Mouse (Mus musculus) hindbrain, embryonic 14.5 days (tissue): ENCODE data around the gene Cisd3. TPM values are rescaled to one million over a fixed set of nuclear protein-coding genes. Genes with fewer than 3 reads are reported as not detected.
A peak's percentile ranks its signal among the peaks of the same experiment; 100 is the strongest.
"Not testable (repeated sequence)": the region's sequence is repeated elsewhere in the genome, so short reads cannot be mapped to it uniquely, and the experiment has no call there.

Experiments used
- ATAC-seq: fragments of 200-750 bp; cut with Nextera tagmentation; 2 replicates; pipeline ENCODE4 v1.8.0; 2017; ENCODE audit warnings: moderate number of reproducible peaks, mild to moderate bottlenecking, moderate TSS enrichment, moderate library complexity; ENCODE audit not compliant: low FRiP score
- DNase-seq: peaks from one replicate; pipeline ENCODE4 v3.0.0-alpha.2; 2015; ENCODE audit warnings: low spot score
- H3K27ac ChIP-seq: fragments of 300-500 bp; sonication (generic); 2 replicates; pipeline ENCODE4 v1.5.1; 2014; ENCODE audit warnings: mild to moderate bottlenecking, moderate library complexity
- H3K27me3 ChIP-seq: fragments of 300-500 bp; sonication (generic); 2 replicates; pipeline ENCODE4 v1.6.1; 2014; ENCODE audit warnings: mild to moderate bottlenecking, low read length, mixed read lengths; ENCODE audit not compliant: control insufficient read depth, insufficient read depth
- H3K36me3 ChIP-seq: fragments of 300-500 bp; sonication (generic); replicated peaks from 2 replicates; pipeline ENCODE4 v1.6.1; 2014; ENCODE audit not compliant: control insufficient read depth, insufficient read depth
- H3K4me1 ChIP-seq: fragments of 300-500 bp; sonication (generic); replicated peaks from 2 replicates; pipeline ENCODE4 v1.6.1; 2014; ENCODE audit warnings: antibody characterized with exemption, low read length, mixed read lengths; ENCODE audit not compliant: control insufficient read depth, insufficient read depth
- H3K4me2 ChIP-seq: fragments of 300-500 bp; sonication (generic); replicated peaks from 2 replicates; pipeline ENCODE4 v1.6.1; 2014; ENCODE audit warnings: mild to moderate bottlenecking, moderate library complexity
- H3K4me3 ChIP-seq: fragments of 300-500 bp; sonication (generic); replicated peaks from 2 replicates; pipeline ENCODE4 v1.5.1; 2014; ENCODE audit warnings: mild to moderate bottlenecking, low read length
- H3K9ac ChIP-seq: fragments of 300-500 bp; sonication (generic); 2 replicates; pipeline ENCODE4 v1.6.1; 2014
- H3K9me3 ChIP-seq: fragments of 300-500 bp; sonication (generic); 2 replicates; pipeline ENCODE4 v1.6.1; 2016; ENCODE audit warnings: low read length; ENCODE audit not compliant: control insufficient read depth
- WGBS: fragments of 180-500 bp; shearing (Covaris S2); extraction: QIAGEN DNeasy Blood & Tissue Kit; methylation state at CpG from one replicate; pipeline ENCODE4 v1.1.7; 2014; 5-methylcytosine and 5-hydroxymethylcytosine counted together
- polyA plus RNA-seq: library from polyadenylated mRNA; unstranded; fragments of >200 nt; fragmentation: Nextera tagmentation; extraction: Ambion mirVana; gene quantifications from 2 replicates; pipeline ENCODE4 v1.2.1, GENCODE M21; 2014

Cisd3 gene
- polyA plus RNA-seq, 1 experiment from 2014 or later = 27.7 TPM

GRCm38 (mm10) chr11:97700746-97701580 lies 15.3 kb downstream of the Cisd3 start:
- 16% methylated on average over 30 of the region's 30 CpGs for WGBS
- Histone ChIP-seq H3K4me2 (peak overlapping the region; percentile 86), H3K4me3 (peak overlapping the region; percentile 78), H3K27ac (peak overlapping the region; percentile 98), H3K27me3 (no peaks in the 10 kb centered on the region), H3K4me1 (peaks cover 46% of the 10 kb centered on the region), H3K9me3 (no peaks in the 10 kb centered on the region), H3K9ac (peak overlapping the region; percentile 85), H3K36me3 (peaks cover 3% of the 10 kb centered on the region; the same call in 1 of the 2 replicates)
- ATAC-seq (no peak), DNase-seq (no peak)

- peak overlapping the region; percentile 74; the same call in 1 of the 2 replicates for H3K27ac ChIP-seq
- no peak for DNase-seq
- H3K9ac ChIP-seq = peak overlapping the region; percentile 65; the same call in 1 of the 2 replicates
- H3K4me2 ChIP-seq = peak overlapping the region; percentile 86
- H3K4me3 ChIP-seq = peak overlapping the region; percentile 78
- peaks cover 38% of the 10 kb centered on the region for H3K4me1 ChIP-seq
- H3K9me3 ChIP-seq = no peaks in the 10 kb centered on the region
- no peak for ATAC-seq
- WGBS = 50% methylated on average over 15 of the region's 15 CpGs
- no peaks in the 10 kb centered on the region for H3K27me3 ChIP-seq
- H3K36me3 ChIP-seq = peaks cover 11% of the 10 kb centered on the region
These were observed 16.2 kb downstream of the Cisd3 start for GRCm38 (mm10) chr11:97701581-97702392.

GRCm38 (mm10) chr11:97702393-97702745 lies 16.7 kb downstream of the Cisd3 start:
- Histone ChIP-seq H3K4me2 (peak overlapping the region; percentile 86), H3K27ac (peak overlapping the region; percentile 74), H3K27me3 (no peaks in the 10 kb centered on the region), H3K9ac (peak overlapping the region; percentile 65), H3K36me3 (peaks cover 17% of the 10 kb centered on the region), H3K4me3 (peak overlapping the region; percentile 78), H3K9me3 (no peaks in the 10 kb centered on the region), H3K4me1 (peaks cover 32% of the 10 kb centered on the region)
- WGBS = under 1% methylated on average over 24 of the region's 24 CpGs
- ATAC-seq (no peak), DNase-seq (peak; percentile 98)

- DNase-seq (peak; percentile 100), ATAC-seq (peak; percentile 88)
- peak within 1 kb of the TSS; percentile 86 for H3K4me2 ChIP-seq
- peak within 1 kb of the TSS; percentile 78 for H3K4me3 ChIP-seq
- WGBS = under 1% methylated on average over 35 of the region's 35 CpGs
- H3K9me3 ChIP-seq = no peaks in the 10 kb centered on the region
- peaks cover 25% of the 10 kb centered on the region for H3K4me1 ChIP-seq
- peaks cover 25% of the 10 kb centered on the region for H3K36me3 ChIP-seq
- peak within 1 kb of the TSS; percentile 70 for H3K9ac ChIP-seq
- no peaks in the 10 kb centered on the region for H3K27me3 ChIP-seq
- peak within 1 kb of the TSS; percentile 74 for H3K27ac ChIP-seq
These were observed 17.6 kb downstream of the Cisd3 start, which contains the start of gene Psmb3 for GRCm38 (mm10) chr11:97703039-97703826. Gene Psmb3 (plus strand): TSS chr11:97703399.

- H3K27ac ChIP-seq, H3K9me3 ChIP-seq, H3K4me1 ChIP-seq, DNase-seq, H3K9ac ChIP-seq, H3K27me3 ChIP-seq, H3K4me2 ChIP-seq, H3K4me3 ChIP-seq, ATAC-seq: not testable (repeated sequence)
- WGBS = 82% methylated on average over 2 of the region's 2 CpGs
- peaks cover 85% of the 10 kb centered on the region for H3K36me3 ChIP-seq
These were observed 24.4 kb downstream of the Cisd3 start for GRCm38 (mm10) chr11:97710067-97710466.

GRCm38 (mm10) chr11:97711200-97711900 lies 25.7 kb downstream of the Cisd3 start:
- DNase-seq = no peak
- Histone ChIP-seq H3K27me3 (no peaks in the 10 kb centered on the region), H3K27ac (no peak overlapping the region), H3K4me2 (no peak overlapping the region), H3K36me3 (peaks cover 83% of the 10 kb centered on the region), H3K9ac (no peak overlapping the region), H3K9me3 (no peaks in the 10 kb centered on the region), H3K4me1 (no peaks in the 10 kb centered on the region), H3K4me3 (no peak overlapping the region)
- no peak for ATAC-seq
- WGBS = 87% methylated on average over 13 of the region's 13 CpGs

GRCm38 (mm10) chr11:97712286-97712685 lies 26.7 kb downstream of the Cisd3 start:
- no peak overlapping the region for H3K27ac ChIP-seq
- H3K9ac ChIP-seq = no peak overlapping the region
- ATAC-seq = no peak
- WGBS = 94% methylated on average over 15 of the region's 15 CpGs
- H3K9me3 ChIP-seq = no peaks in the 10 kb centered on the region
- H3K4me1 ChIP-seq = no peaks in the 10 kb centered on the region
- DNase-seq = no peak
- H3K4me2 ChIP-seq = no peak overlapping the region
- H3K27me3 ChIP-seq = no peaks in the 10 kb centered on the region
- peaks cover 83% of the 10 kb centered on the region for H3K36me3 ChIP-seq
- no peak overlapping the region for H3K4me3 ChIP-seq

- Histone ChIP-seq H3K4me1 (no peaks in the 10 kb centered on the region), H3K9me3 (no peaks in the 10 kb centered on the region), H3K9ac (no peak overlapping the region), H3K36me3 (peaks cover 83% of the 10 kb centered on the region), H3K4me2 (no peak overlapping the region), H3K27ac (no peak overlapping the region), H3K4me3 (no peak overlapping the region), H3K27me3 (no peaks in the 10 kb centered on the region)
- ATAC-seq (no peak), DNase-seq (no peak)
- WGBS = 92% methylated on average over 8 of the region's 8 CpGs
These were observed 28.3 kb downstream of the Cisd3 start for GRCm38 (mm10) chr11:97713896-97714295.
